Comparison of ENCODE assay signal across 13 mouse cellular contexts in the genomic region with DNA sequence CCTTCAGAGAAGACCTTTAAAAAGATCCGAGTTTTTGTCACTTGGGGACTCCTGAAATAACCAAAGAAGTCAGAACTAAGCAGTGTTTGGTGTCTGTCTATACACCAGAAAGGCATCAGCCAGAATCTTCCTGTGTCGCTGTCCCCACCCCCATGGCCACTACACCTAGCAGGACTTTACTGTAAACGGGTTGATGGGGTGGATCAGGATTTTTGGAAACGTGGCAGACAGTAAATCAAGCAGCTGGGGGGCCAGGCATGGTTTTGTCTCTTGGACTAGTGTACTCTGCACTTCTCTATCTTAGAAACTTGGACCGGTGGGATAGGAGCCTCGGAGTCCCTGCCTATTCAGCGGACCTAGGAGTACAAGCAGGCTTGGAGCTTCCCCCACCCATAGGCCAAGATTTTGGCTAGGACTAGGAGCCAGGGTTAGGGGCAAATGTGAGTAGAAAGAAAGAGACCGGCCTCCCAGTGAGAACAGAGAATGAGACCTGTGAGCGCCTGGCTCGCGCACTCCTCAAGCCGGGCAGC. TPM values are rescaled to one million over a fixed set of nuclear protein-coding genes. Genes with fewer than 3 reads are reported as not detected.
DNase-seq lines count a peak whose midpoint lies in the region; ATAC-seq and TF ChIP-seq lines count a peak whose summit lies in the region.
"Had no signal": no experiment of that assay in that cellular context is flagged by ENCODE, and none has a peak within 500 bp of the region (broad histone marks: within the 10 kb centered on the region; RNA-seq: fewer than 3 reads in every experiment).

No protein-coding gene starts in this region.

- H3K4me1 ChIP-seq in forebrain, embryonic 14.5 days (ENCODE audit: control insufficient read depth, insufficient read depth, low read length), result no peaks in the 10 kb centered on the region; the same call in 1 of the 2 replicates
- H3K4me1 ChIP-seq in midbrain, embryonic 15.5 days, result peaks cover 9% of the 10 kb centered on the region

- peak overlapping the region; percentile 46 for H3K27ac ChIP-seq in layer of hippocampus, adult 2 months
- peak overlapping the region; percentile 92 for H3K27ac ChIP-seq in forebrain, embryonic 14.5 days (ENCODE audit: low read depth, low read length)
- no peak overlapping the region for H3K27ac ChIP-seq in midbrain, embryonic 15.5 days
- H3K27ac ChIP-seq: liver, embryonic 14.5 days had no signal

- no peaks in the 10 kb centered on the region for H3K27me3 ChIP-seq in forebrain, embryonic 14.5 days (replicated peaks; ENCODE audit: control insufficient read depth, insufficient read depth, low read length)
- peaks cover 52% of the 10 kb centered on the region for H3K27me3 ChIP-seq in midbrain, embryonic 15.5 days (replicated peaks)

- peak overlapping the region; percentile 58 for H3K4me2 ChIP-seq in forebrain, embryonic 14.5 days (ENCODE audit: low read length)
- 0 out of 2 replicates have a peak overlapping the region, but pooled peaks have one; percentile 5 for H3K4me2 ChIP-seq in midbrain, embryonic 15.5 days

- no peak for TF ChIP-seq CTCF in layer of hippocampus, adult 2 months (conservative IDR thresholded peaks at IDR 0.05)

- H3K9ac ChIP-seq in forebrain, embryonic 14.5 days (ENCODE audit: low read length), result peak overlapping the region; percentile 84
- H3K9ac ChIP-seq in midbrain, embryonic 15.5 days, result no peak overlapping the region
- H3K9ac ChIP-seq: liver, embryonic 14.5 days had no signal

- DNase-seq in layer of hippocampus, adult 2 months (ENCODE audit: low spot score in 2 of 2), result peak in 1 of 2 experiments; percentile 37
- no peak for DNase-seq in layer of hippocampus, adult 9-10 months (ENCODE audit: low spot score)
- peak; percentile 20 for DNase-seq in ZHBTc4 (ENCODE audit: low read depth, low spot score)
- peak; percentile 3 for DNase-seq in forebrain, embryonic 14.5 days (ENCODE audit: low spot score)
- DNase-seq: cerebellum, adult 11-12 months; heart, postnatal 36 days; kidney, adult 11 months; lung, postnatal 14 days; thymus, postnatal 25 days had no signal

- peak overlapping the region; percentile 35; the same call in 1 of the 2 replicates for H3K4me3 ChIP-seq in layer of hippocampus, adult 2 months
- peak overlapping the region; percentile 53 for H3K4me3 ChIP-seq in forebrain, embryonic 14.5 days (ENCODE audit: low read depth, low read length)
- peak overlapping the region; percentile 36 for H3K4me3 ChIP-seq in midbrain, embryonic 15.5 days

- H3K36me3 ChIP-seq in forebrain, embryonic 14.5 days (ENCODE audit: control insufficient read depth, insufficient read depth, low read length), result peaks cover 15% of the 10 kb centered on the region; the same call in 1 of the 2 replicates
- no peaks in the 10 kb centered on the region for H3K36me3 ChIP-seq in midbrain, embryonic 15.5 days (replicated peaks)

- ATAC-seq in forebrain, embryonic 14.5 days, result no peak
- no peak for ATAC-seq in midbrain, embryonic 15.5 days (replicated peaks)
- ATAC-seq in frontal cortex, adult (ENCODE audit: low TSS enrichment), result no peak
- ATAC-seq in CD4-positive, CD25-positive, alpha-beta regulatory T cell, adult 4 months, result no peak

- 24% methylated on average over 12 of the region's 12 CpGs for WGBS in forebrain, embryonic 14.5 days
- WGBS in midbrain, embryonic 15.5 days, result 20% methylated on average over 12 of the region's 12 CpGs

- H3K9me3 ChIP-seq in forebrain, embryonic 14.5 days (replicated peaks; ENCODE audit: control insufficient read depth, low read length), result no peaks in the 10 kb centered on the region
- no peaks in the 10 kb centered on the region for H3K9me3 ChIP-seq in midbrain, embryonic 15.5 days

RNA-seq across cellular contexts. Expression of a gene that starts 3.7 kb away (rescaled TPM):
- total RNA-seq in layer of hippocampus, adult 2 months (2021), result 10 to 100 TPM; 18.3 to 19.3 TPM
- 32.4 and 32.7 TPM in 2 replicates for polyA plus RNA-seq in forebrain, embryonic 14.5 days (2014; fragmentation: Nextera tagmentation; extraction: Ambion mirVana)
- polyA plus RNA-seq in midbrain, embryonic 15.5 days (2015; fragmentation: Nextera tagmentation; extraction: Ambion mirVana), result 10.4 and 10.7 TPM in 2 replicates
- polyA plus RNA-seq in CD4-positive, CD25-positive, alpha-beta regulatory T cell, adult 4 months (2017; shearing (Covaris generic)), result not detected
- total RNA-seq: heart, postnatal 36 days had no signal
